In the genomic region with DNA sequence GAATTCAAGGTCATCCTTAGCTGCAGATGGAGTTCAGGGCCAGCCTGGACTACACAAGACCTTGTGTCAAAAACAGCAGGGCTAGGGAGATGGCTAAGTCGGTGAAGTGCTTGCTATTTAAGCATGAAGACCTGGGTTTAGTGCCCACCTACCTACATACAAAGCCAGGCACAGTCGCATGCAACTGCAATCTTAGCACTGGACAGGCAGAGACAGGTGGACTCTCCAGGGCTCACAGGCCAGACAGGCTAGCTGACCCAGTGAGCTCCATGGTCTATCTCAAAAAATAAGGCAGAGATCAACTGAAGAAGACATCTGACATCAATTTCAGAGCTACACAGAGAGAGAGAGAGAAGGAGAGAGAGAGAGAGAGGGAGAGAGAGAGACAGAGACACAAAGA, we compare ENCODE assay signal across 10 mouse cellular contexts. TPM values are rescaled to one million over a fixed set of nuclear protein-coding genes. Genes with fewer than 3 reads are reported as not detected.
A peak's percentile ranks its signal among the peaks of the same experiment; 100 is the strongest.
DNase-seq lines count a peak whose midpoint lies in the region; ATAC-seq lines count a peak whose summit lies in the region.
"Had no signal": no experiment of that assay in that cellular context is flagged by ENCODE, and none has a peak within 500 bp of the region (broad histone marks: within the 10 kb centered on the region; RNA-seq: fewer than 3 reads in every experiment).

No protein-coding gene starts in this region.

- H3K4me1 ChIP-seq in heart, embryonic 12.5 days (replicated peaks) = peaks cover 58% of the 10 kb centered on the region
- peaks cover 59% of the 10 kb centered on the region for H3K4me1 ChIP-seq in embryonic facial prominence, embryonic 13.5 days
- H3K4me1 ChIP-seq in hindbrain, embryonic 16.5 days (ENCODE audit: control insufficient read depth, insufficient read depth, low read depth, low read length) = peaks cover 41% of the 10 kb centered on the region

- no peak overlapping the region for H3K4me3 ChIP-seq in heart, embryonic 12.5 days
- H3K4me3 ChIP-seq in embryonic facial prominence, embryonic 13.5 days = no peak overlapping the region
- H3K4me3 ChIP-seq in hindbrain, embryonic 16.5 days (ENCODE audit: low read length) = no peak overlapping the region
- H3K4me3 ChIP-seq: stomach, embryonic 15.5 days had no signal

- DNase-seq in heart, postnatal 14 days = no peak
- DNase-seq in adipocyte (ENCODE audit: low spot score) (peak; percentile 29), MN1 (ENCODE audit: low spot score) (no peak)
- no peak for DNase-seq in spleen, adult 18-20 months
- DNase-seq in thymus, postnatal 25 days = no peak

- H3K9me3 ChIP-seq in heart, embryonic 12.5 days (replicated peaks) = 0 out of 2 replicates have a peak, but pooled peaks cover 3% of the 10 kb centered on the region
- no peaks in the 10 kb centered on the region for H3K9me3 ChIP-seq in embryonic facial prominence, embryonic 13.5 days
- no peaks in the 10 kb centered on the region for H3K9me3 ChIP-seq in hindbrain, embryonic 16.5 days (ENCODE audit: control insufficient read depth, low read length)
- H3K9me3 ChIP-seq: stomach, embryonic 15.5 days had no signal

- ATAC-seq in heart, embryonic 12.5 days (ENCODE audit: insufficient number of reproducible peaks, low FRiP score) = no peak
- ATAC-seq in embryonic facial prominence, embryonic 13.5 days (ENCODE audit: insufficient number of reproducible peaks, insufficient read depth, low FRiP score, low TSS enrichment, low read depth) = no peak
- ATAC-seq in hindbrain, embryonic 16.5 days = no peak

- no peak overlapping the region for H3K4me2 ChIP-seq in heart, embryonic 12.5 days
- H3K4me2 ChIP-seq in embryonic facial prominence, embryonic 13.5 days = peak overlapping the region; percentile 82
- H3K4me2 ChIP-seq in hindbrain, embryonic 16.5 days (ENCODE audit: low read length) = peak overlapping the region; percentile 26; the same call in 1 of the 2 replicates
- H3K4me2 ChIP-seq: liver, embryonic 11.5 days had no signal

- WGBS in heart, embryonic 12.5 days = 74% methylated on average over 2 of the region's 2 CpGs
- 71% methylated on average over 2 of the region's 2 CpGs for WGBS in embryonic facial prominence, embryonic 13.5 days
- 68% methylated on average over 2 of the region's 2 CpGs for WGBS in hindbrain, embryonic 16.5 days

- no peaks in the 10 kb centered on the region for H3K27me3 ChIP-seq in heart, embryonic 12.5 days (replicated peaks)
- H3K27me3 ChIP-seq in embryonic facial prominence, embryonic 13.5 days = no peaks in the 10 kb centered on the region
- no peaks in the 10 kb centered on the region for H3K27me3 ChIP-seq in hindbrain, embryonic 16.5 days (replicated peaks; ENCODE audit: control insufficient read depth, insufficient read depth, low read length)
- H3K27me3 ChIP-seq: stomach, embryonic 15.5 days had no signal

- intact Hi-C loops in heart, postnatal 14 days (cut with DNase I) = no loop called here

- H3K9ac ChIP-seq in heart, embryonic 12.5 days = no peak overlapping the region
- H3K9ac ChIP-seq in embryonic facial prominence, embryonic 13.5 days = 0 out of 2 replicates have a peak overlapping the region, but pooled peaks have one; percentile 27
- 0 out of 2 replicates have a peak overlapping the region, but pooled peaks have one; percentile 10 for H3K9ac ChIP-seq in hindbrain, embryonic 16.5 days (ENCODE audit: low read depth, low read length)
- H3K9ac ChIP-seq: stomach, embryonic 15.5 days had no signal

- peak overlapping the region; percentile 72 for H3K27ac ChIP-seq in heart, embryonic 12.5 days (ENCODE audit: poor library complexity, severe bottlenecking)
- H3K27ac ChIP-seq in embryonic facial prominence, embryonic 13.5 days = peak overlapping the region; percentile 39; the same call in 1 of the 2 replicates
- peak overlapping the region; percentile 52; the same call in 1 of the 2 replicates for H3K27ac ChIP-seq in hindbrain, embryonic 16.5 days (ENCODE audit: low read depth, low read length)
- H3K27ac ChIP-seq: stomach, embryonic 15.5 days had no signal

- H3K36me3 ChIP-seq in heart, embryonic 12.5 days = no peaks in the 10 kb centered on the region
- H3K36me3 ChIP-seq in embryonic facial prominence, embryonic 13.5 days = no peaks in the 10 kb centered on the region
- no peaks in the 10 kb centered on the region for H3K36me3 ChIP-seq in hindbrain, embryonic 16.5 days (ENCODE audit: control insufficient read depth, insufficient read depth, low read length)
- H3K36me3 ChIP-seq: stomach, embryonic 15.5 days had no signal

RNA-seq across cellular contexts. Expression of gene Dixdc1, which starts 15.2 kb away (rescaled TPM):
- 9.2 and 10.8 TPM in 2 replicates for polyA plus RNA-seq in heart, embryonic 12.5 days (2016; fragmentation: Nextera tagmentation; extraction: Ambion mirVana)
- 1 to 10 TPM; 4.0 to 6.2 TPM for total RNA-seq in heart, postnatal 14 days (2021)
- 22.6 and 23.3 TPM in 2 replicates for polyA plus RNA-seq in embryonic facial prominence, embryonic 13.5 days (2015; fragmentation: Nextera tagmentation; extraction: Ambion mirVana)
- 31.6 and 33.7 TPM in 2 replicates for polyA plus RNA-seq in hindbrain, embryonic 16.5 days (2015; fragmentation: Nextera tagmentation; extraction: Ambion mirVana)

RNA-seq across cellular contexts. Expression of gene 2310030G06Rik, which starts 22.2 kb away (rescaled TPM):
- polyA plus RNA-seq in heart, embryonic 12.5 days (2016; fragmentation: Nextera tagmentation; extraction: Ambion mirVana) = 9.5 and 13.2 TPM in 2 replicates
- 1 to 10 TPM; 2.0 to 3.2 TPM for total RNA-seq in heart, postnatal 14 days (2021)
- 6.0 and 6.7 TPM in 2 replicates for polyA plus RNA-seq in embryonic facial prominence, embryonic 13.5 days (2015; fragmentation: Nextera tagmentation; extraction: Ambion mirVana)
- polyA plus RNA-seq in hindbrain, embryonic 16.5 days (2015; fragmentation: Nextera tagmentation; extraction: Ambion mirVana) = 2.1 and 2.5 TPM in 2 replicates

RNA-seq across cellular contexts. Expression of gene Cryab, which starts 27.0 kb away (rescaled TPM):
- 1,032 and 1,048 TPM in 2 replicates for polyA plus RNA-seq in heart, embryonic 12.5 days (2016; fragmentation: Nextera tagmentation; extraction: Ambion mirVana)
- 1,000 to 10,000 TPM; 1,337 to 1,386 TPM for total RNA-seq in heart, postnatal 14 days (2021)
- polyA plus RNA-seq in embryonic facial prominence, embryonic 13.5 days (2015; fragmentation: Nextera tagmentation; extraction: Ambion mirVana) = 17.1 and 21.3 TPM in 2 replicates
- polyA plus RNA-seq in hindbrain, embryonic 16.5 days (2015; fragmentation: Nextera tagmentation; extraction: Ambion mirVana) = 16.3 and 20.9 TPM in 2 replicates

RNA-seq across cellular contexts. Expression of gene Hspb2, which starts 28.0 kb away (rescaled TPM):
- polyA plus RNA-seq in heart, embryonic 12.5 days (2016; fragmentation: Nextera tagmentation; extraction: Ambion mirVana) = 284 and 285 TPM in 2 replicates
- 100 to 1,000 TPM; 128 to 131 TPM for total RNA-seq in heart, postnatal 14 days (2021)
- polyA plus RNA-seq in embryonic facial prominence, embryonic 13.5 days (2015; fragmentation: Nextera tagmentation; extraction: Ambion mirVana) = 4.8 and 5.7 TPM in 2 replicates
- polyA plus RNA-seq in hindbrain, embryonic 16.5 days (2015; fragmentation: Nextera tagmentation; extraction: Ambion mirVana) = 1.1 and 5.2 TPM in 2 replicates

RNA-seq across cellular contexts. Expression of gene Fdxacb1, which starts 43.9 kb away (rescaled TPM):
- polyA plus RNA-seq in heart, embryonic 12.5 days (2016; fragmentation: Nextera tagmentation; extraction: Ambion mirVana) = 8.0 and 10.3 TPM in 2 replicates
- 1 to 10 TPM; 5.7 to 6.0 TPM for total RNA-seq in heart, postnatal 14 days (2021)
- polyA plus RNA-seq in embryonic facial prominence, embryonic 13.5 days (2015; fragmentation: Nextera tagmentation; extraction: Ambion mirVana) = 11.1 and 12.4 TPM in 2 replicates
- 10.7 and 11.1 TPM in 2 replicates for polyA plus RNA-seq in hindbrain, embryonic 16.5 days (2015; fragmentation: Nextera tagmentation; extraction: Ambion mirVana)

Comparison
In these comparisons a context has a peak if more than half of its experiments do, and no peak if none do; other contexts are left out.
1. RNA of gene Cryab, which starts 27.0 kb away (polyA plus RNA-seq): 1,032 to 1,048 TPM in heart, embryonic 12.5 days; 17.1 to 21.3 TPM in embryonic facial prominence, embryonic 13.5 days and 16.3 to 20.9 TPM in hindbrain, embryonic 16.5 days; every median in the first group is over 10 times any median in the second.
2. Peak in every context shown above with its lines, with median percentiles within 50 percentile points of each other: H3K27ac ChIP-seq.